Mouse (Mus musculus): ENCODE measurements at regions not wholly inside any gene's neighbourhood (a gene's known extent, or its start where the extent isn't known, plus 50 kb on each side); places are given as distances from the start of the nearest gene placed in this dataset.

DNA sequence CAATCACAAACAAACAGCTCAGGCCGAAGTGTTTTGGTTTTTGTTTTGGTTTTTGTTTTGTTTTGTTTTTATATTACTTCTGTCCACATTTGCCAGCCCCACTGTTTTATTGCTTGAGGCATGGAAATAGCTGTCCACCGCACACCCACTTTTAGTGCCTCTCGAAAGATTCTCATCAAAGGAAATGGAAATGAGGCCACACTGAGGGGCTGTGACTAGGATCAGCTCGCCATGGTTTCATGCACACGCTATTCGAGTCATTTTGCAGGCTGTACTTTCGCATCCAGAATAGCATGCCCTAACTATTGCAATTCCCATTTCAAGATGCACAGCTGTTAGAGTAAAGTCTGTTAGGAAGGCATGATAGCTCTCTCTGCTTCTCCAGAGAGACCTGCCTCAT lies 1543.4 kb upstream of the Tenm3 start:
- Histone ChIP-seq H3K9me3 (ENCODE audit: control insufficient read depth, low read length) (no peaks in the 10 kb centered on the region), H3K4me2 (ENCODE audit: low read length) (no peak overlapping the region), H3K4me1 (replicated peaks; ENCODE audit: control insufficient read depth, insufficient read depth, low read length) (no peaks in the 10 kb centered on the region), H3K36me3 (ENCODE audit: control insufficient read depth, insufficient read depth) (no peaks in the 10 kb centered on the region), H3K27ac (ENCODE audit: low read length) (no peak overlapping the region), H3K4me3 (replicated peaks; ENCODE audit: low read length) (no peak overlapping the region), H3K9ac (replicated peaks; ENCODE audit: low read depth, low read length) (no peak overlapping the region), H3K27me3 (replicated peaks; ENCODE audit: control insufficient read depth, insufficient read depth, low read length) (no peaks in the 10 kb centered on the region)
- 45% methylated on average over 7 of the region's 7 CpGs for WGBS
- no peak for ATAC-seq

DNA sequence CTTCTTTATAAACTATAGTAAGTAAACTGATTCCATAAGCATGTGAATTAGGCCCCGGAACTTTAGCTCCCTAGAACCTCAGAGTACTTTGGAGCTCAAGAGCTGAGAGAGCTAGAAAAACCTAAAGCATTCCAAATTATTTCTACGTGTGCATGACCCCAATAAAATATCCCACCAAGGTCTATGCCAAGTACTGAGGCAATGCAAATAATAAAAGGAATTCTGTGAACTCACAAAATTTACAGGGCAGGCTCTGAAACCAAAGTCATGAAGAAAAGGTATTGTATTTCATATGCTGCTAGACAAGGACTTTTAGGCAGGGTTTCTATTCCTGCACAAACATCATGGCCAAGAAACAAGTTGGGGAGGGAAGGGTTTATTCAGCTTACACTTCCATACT lies 1539.9 kb upstream of the Tenm3 start:
- H3K27me3 ChIP-seq (replicated peaks; ENCODE audit: control insufficient read depth, insufficient read depth, low read length): no peaks in the 10 kb centered on the region
- no peak for ATAC-seq
- peaks cover 6% of the 10 kb centered on the region for H3K4me1 ChIP-seq (replicated peaks; ENCODE audit: control insufficient read depth, insufficient read depth, low read length)
- H3K4me3 ChIP-seq (replicated peaks; ENCODE audit: low read length): no peak overlapping the region
- H3K9me3 ChIP-seq (ENCODE audit: control insufficient read depth, low read length): no peaks in the 10 kb centered on the region
- 88% methylated on average over 2 of the region's 2 CpGs for WGBS
- no peaks in the 10 kb centered on the region for H3K36me3 ChIP-seq (ENCODE audit: control insufficient read depth, insufficient read depth)
- H3K27ac ChIP-seq (ENCODE audit: low read length): no peak overlapping the region
- no peak overlapping the region for H3K4me2 ChIP-seq (ENCODE audit: low read length)
- no peak overlapping the region for H3K9ac ChIP-seq (replicated peaks; ENCODE audit: low read depth, low read length)

DNA sequence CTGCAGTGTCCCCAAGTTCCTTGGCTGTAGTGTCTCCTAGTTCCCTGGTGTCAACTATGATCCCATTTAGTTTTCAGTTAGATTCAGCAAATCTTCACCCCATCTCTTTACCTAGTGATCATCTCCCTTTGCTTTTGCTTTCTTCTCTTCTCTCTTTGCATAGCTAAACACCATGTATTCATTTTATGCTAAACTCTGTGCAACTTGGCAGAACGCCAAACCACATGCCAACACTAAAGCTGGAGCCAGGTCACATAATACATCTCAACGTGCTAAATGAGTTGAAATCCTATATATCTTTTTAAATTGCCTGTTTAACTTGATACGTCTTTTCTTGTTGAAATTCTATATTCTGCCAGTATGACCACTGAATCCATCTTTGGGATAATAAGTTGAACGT lies 1536.0 kb upstream of the Tenm3 start:
- ATAC-seq: peak; percentile 78
- WGBS: 18% methylated on average over 4 of the region's 4 CpGs
- no peaks in the 10 kb centered on the region for H3K27me3 ChIP-seq (replicated peaks; ENCODE audit: control insufficient read depth, insufficient read depth, low read length)

DNA sequence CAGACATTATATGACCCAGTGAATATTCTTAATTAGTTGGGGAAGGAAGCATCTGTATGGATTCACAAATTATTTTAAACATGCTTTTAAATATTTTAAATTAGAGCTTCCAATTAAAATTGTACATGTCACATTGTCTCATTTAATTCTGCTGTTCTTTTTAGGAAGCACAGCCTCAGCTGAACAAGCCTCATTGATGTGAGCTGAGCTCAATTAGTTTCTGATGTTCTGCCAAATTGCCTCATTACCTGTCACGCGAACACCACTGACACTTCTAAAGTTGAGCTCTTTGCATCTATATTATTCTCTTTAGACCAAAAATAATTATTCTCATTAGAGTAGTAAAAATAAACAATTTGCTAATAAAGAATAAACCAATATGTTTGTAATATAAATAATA lies 1530.0 kb upstream of the Tenm3 start:
- ATAC-seq: peak; percentile 55; the same call in 1 of the 2 replicates

More for the DNA sequence above, 1536.0 kb upstream of the Tenm3 start:
- Histone ChIP-seq H3K4me1 (replicated peaks; ENCODE audit: control insufficient read depth, insufficient read depth, low read length) (peaks cover 6% of the 10 kb centered on the region), H3K27ac (ENCODE audit: low read length) (no peak overlapping the region), H3K4me3 (replicated peaks; ENCODE audit: low read length) (no peak overlapping the region), H3K4me2 (ENCODE audit: low read length) (no peak overlapping the region), H3K36me3 (ENCODE audit: control insufficient read depth, insufficient read depth) (no peaks in the 10 kb centered on the region), H3K9me3 (ENCODE audit: control insufficient read depth, low read length) (no peaks in the 10 kb centered on the region), H3K9ac (replicated peaks; ENCODE audit: low read depth, low read length) (no peak overlapping the region)

GRCm38 (mm10) chr8:50326485-50326884 lies 1482.7 kb upstream of the Tenm3 start:
- ATAC-seq: no peak
- Histone ChIP-seq H3K36me3 (ENCODE audit: control insufficient read depth, insufficient read depth) (no peaks in the 10 kb centered on the region), H3K27me3 (replicated peaks; ENCODE audit: control insufficient read depth, insufficient read depth, low read length) (no peaks in the 10 kb centered on the region), H3K9ac (replicated peaks; ENCODE audit: low read depth, low read length) (no peak overlapping the region), H3K27ac (ENCODE audit: low read length) (no peak overlapping the region), H3K4me3 (replicated peaks; ENCODE audit: low read length) (no peak overlapping the region), H3K4me1 (replicated peaks; ENCODE audit: control insufficient read depth, insufficient read depth, low read length) (no peaks in the 10 kb centered on the region), H3K9me3 (ENCODE audit: control insufficient read depth, low read length) (no peaks in the 10 kb centered on the region), H3K4me2 (ENCODE audit: low read length) (no peak overlapping the region)
- 64% methylated on average over 3 of the region's 3 CpGs for WGBS

More for the DNA sequence above, 1530.0 kb upstream of the Tenm3 start:
- Histone ChIP-seq H3K27me3 (replicated peaks; ENCODE audit: control insufficient read depth, insufficient read depth, low read length) (no peaks in the 10 kb centered on the region), H3K36me3 (ENCODE audit: control insufficient read depth, insufficient read depth) (no peaks in the 10 kb centered on the region), H3K4me1 (replicated peaks; ENCODE audit: control insufficient read depth, insufficient read depth, low read length) (no peaks in the 10 kb centered on the region), H3K27ac (ENCODE audit: low read length) (no peak overlapping the region), H3K9ac (replicated peaks; ENCODE audit: low read depth, low read length) (no peak overlapping the region), H3K4me3 (replicated peaks; ENCODE audit: low read length) (no peak overlapping the region), H3K4me2 (ENCODE audit: low read length) (no peak overlapping the region), H3K9me3 (ENCODE audit: control insufficient read depth, low read length) (no peaks in the 10 kb centered on the region)
- 19% methylated on average over 2 of the region's 2 CpGs for WGBS

DNA sequence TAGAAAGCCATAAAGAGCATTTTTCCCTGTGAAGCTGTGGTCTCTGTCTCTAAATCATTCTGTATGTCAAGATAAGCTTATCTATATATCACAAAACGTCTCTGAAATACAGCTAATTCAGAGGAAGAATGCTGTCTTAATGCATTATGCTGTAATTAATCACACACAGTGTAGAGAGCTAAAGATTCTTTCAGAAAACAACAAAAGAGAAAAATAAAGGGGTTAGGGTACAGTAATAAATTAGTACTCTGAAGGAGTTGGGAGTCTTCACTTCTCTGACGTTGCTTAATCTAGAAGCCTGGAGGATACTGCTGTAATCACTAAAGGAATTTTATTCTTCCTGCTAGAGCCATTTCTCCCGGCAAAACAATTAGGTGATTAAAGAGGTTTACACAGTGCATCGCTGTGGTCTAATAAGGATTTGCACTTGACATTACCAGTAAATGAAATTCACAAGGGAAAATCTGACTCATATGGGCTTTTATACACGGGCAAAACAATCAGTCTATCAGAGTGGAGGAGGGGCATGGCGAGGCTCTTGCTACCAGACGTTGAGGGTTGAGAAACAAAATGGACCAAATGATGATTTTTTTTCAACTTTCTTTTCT lies 1477.7 kb upstream of the Tenm3 start:
- ATAC-seq: no peak
- H3K27me3 ChIP-seq (replicated peaks; ENCODE audit: control insufficient read depth, insufficient read depth, low read length): no peaks in the 10 kb centered on the region
- H3K4me3 ChIP-seq (replicated peaks; ENCODE audit: low read length): no peak overlapping the region
- H3K4me1 ChIP-seq (replicated peaks; ENCODE audit: control insufficient read depth, insufficient read depth, low read length): no peaks in the 10 kb centered on the region
- 0 out of 2 replicates have a peak overlapping the region, but pooled peaks have one; percentile 10 for H3K4me2 ChIP-seq (ENCODE audit: low read length)
- no peaks in the 10 kb centered on the region for H3K9me3 ChIP-seq (ENCODE audit: control insufficient read depth, low read length)
- no peaks in the 10 kb centered on the region for H3K36me3 ChIP-seq (ENCODE audit: control insufficient read depth, insufficient read depth)
- H3K27ac ChIP-seq (ENCODE audit: low read length): no peak overlapping the region
- WGBS: 5% methylated on average over 7 of the region's 7 CpGs
- H3K9ac ChIP-seq (replicated peaks; ENCODE audit: low read depth, low read length): no peak overlapping the region

DNA sequence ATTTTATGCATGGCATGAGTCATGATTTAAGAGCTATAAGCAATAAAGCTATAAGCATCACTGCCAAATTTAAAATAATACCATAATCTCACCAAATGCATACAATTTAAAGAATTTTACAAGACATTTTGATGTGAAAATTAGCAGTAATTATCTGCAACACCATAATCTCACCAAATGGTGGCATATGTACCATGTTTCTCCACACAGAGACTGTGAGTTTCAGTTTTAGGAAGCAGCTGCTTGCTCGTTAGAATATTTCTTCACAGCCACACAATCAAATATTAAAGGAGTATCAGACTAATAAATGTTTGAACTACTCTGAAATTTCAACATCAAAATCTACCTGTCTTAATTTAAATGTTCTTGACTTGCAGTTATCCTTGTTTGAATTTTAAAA lies 1472.9 kb upstream of the Tenm3 start:
- Histone ChIP-seq H3K4me2 (ENCODE audit: low read length) (no peak overlapping the region), H3K4me3 (replicated peaks; ENCODE audit: low read length) (no peak overlapping the region), H3K4me1 (replicated peaks; ENCODE audit: control insufficient read depth, insufficient read depth, low read length) (no peaks in the 10 kb centered on the region), H3K9me3 (ENCODE audit: control insufficient read depth, low read length) (no peaks in the 10 kb centered on the region), H3K27ac (ENCODE audit: low read length) (no peak overlapping the region), H3K9ac (replicated peaks; ENCODE audit: low read depth, low read length) (no peak overlapping the region), H3K36me3 (ENCODE audit: control insufficient read depth, insufficient read depth) (no peaks in the 10 kb centered on the region), H3K27me3 (replicated peaks; ENCODE audit: control insufficient read depth, insufficient read depth, low read length) (no peaks in the 10 kb centered on the region)
- WGBS: 18% methylated on average over 1 of the region's 1 CpGs
- no peak for ATAC-seq

GRCm38 (mm10) chr8:50310308-50310707 lies 1466.6 kb upstream of the Tenm3 start:
- H3K27me3 ChIP-seq (replicated peaks; ENCODE audit: control insufficient read depth, insufficient read depth, low read length): no peaks in the 10 kb centered on the region
- H3K4me2 ChIP-seq (ENCODE audit: low read length): no peak overlapping the region
- ATAC-seq: no peak
- H3K4me3 ChIP-seq (replicated peaks; ENCODE audit: low read length): no peak overlapping the region
- no peaks in the 10 kb centered on the region for H3K4me1 ChIP-seq (replicated peaks; ENCODE audit: control insufficient read depth, insufficient read depth, low read length)
- H3K27ac ChIP-seq (ENCODE audit: low read length): no peak overlapping the region
- H3K9me3 ChIP-seq (ENCODE audit: control insufficient read depth, low read length): no peaks in the 10 kb centered on the region
- no peak overlapping the region for H3K9ac ChIP-seq (replicated peaks; ENCODE audit: low read depth, low read length)
- H3K36me3 ChIP-seq (ENCODE audit: control insufficient read depth, insufficient read depth): no peaks in the 10 kb centered on the region
- 77% methylated on average over 3 of the region's 3 CpGs for WGBS

GRCm38 (mm10) chr8:50300316-50300715 lies 1456.6 kb upstream of the Tenm3 start:
- no peak overlapping the region for H3K4me2 ChIP-seq (ENCODE audit: low read length)
- WGBS: 30% methylated on average over 6 of the region's 6 CpGs
- no peak overlapping the region for H3K27ac ChIP-seq (ENCODE audit: low read length)
- no peak for ATAC-seq
- H3K9ac ChIP-seq (replicated peaks; ENCODE audit: low read depth, low read length): no peak overlapping the region
- H3K27me3 ChIP-seq (replicated peaks; ENCODE audit: control insufficient read depth, insufficient read depth, low read length): no peaks in the 10 kb centered on the region
- no peaks in the 10 kb centered on the region for H3K9me3 ChIP-seq (ENCODE audit: control insufficient read depth, low read length)
- H3K36me3 ChIP-seq (ENCODE audit: control insufficient read depth, insufficient read depth): no peaks in the 10 kb centered on the region
- no peak overlapping the region for H3K4me3 ChIP-seq (replicated peaks; ENCODE audit: low read length)
- 0 out of 2 replicates have a peak, but pooled peaks cover 2% of the 10 kb centered on the region for H3K4me1 ChIP-seq (replicated peaks; ENCODE audit: control insufficient read depth, insufficient read depth, low read length)

DNA sequence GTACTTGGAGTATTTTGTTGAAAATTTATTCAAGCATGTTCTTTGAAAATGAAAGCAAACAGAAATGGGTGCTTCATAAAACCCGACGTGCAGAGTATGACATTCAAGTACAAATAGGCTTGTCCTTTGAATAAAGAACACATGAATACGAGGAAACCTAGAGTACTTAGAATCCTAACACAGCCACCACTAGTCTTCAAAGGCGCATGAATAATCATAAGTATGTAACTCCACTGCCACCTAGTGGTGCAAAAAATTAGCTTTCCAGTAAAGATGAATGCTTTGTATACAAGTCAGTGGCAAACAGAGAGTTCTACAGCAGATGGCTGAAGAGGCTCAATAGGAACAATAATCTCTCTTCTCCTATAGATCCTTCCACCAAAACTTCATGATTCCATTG lies 1449.8 kb upstream of the Tenm3 start:
- Histone ChIP-seq H3K27ac (ENCODE audit: low read length) (no peak overlapping the region), H3K36me3 (ENCODE audit: control insufficient read depth, insufficient read depth) (no peaks in the 10 kb centered on the region), H3K4me1 (replicated peaks; ENCODE audit: control insufficient read depth, insufficient read depth, low read length) (no peaks in the 10 kb centered on the region), H3K9me3 (ENCODE audit: control insufficient read depth, low read length) (no peaks in the 10 kb centered on the region), H3K9ac (replicated peaks; ENCODE audit: low read depth, low read length) (no peak overlapping the region), H3K4me2 (ENCODE audit: low read length) (no peak overlapping the region), H3K27me3 (replicated peaks; ENCODE audit: control insufficient read depth, insufficient read depth, low read length) (no peaks in the 10 kb centered on the region), H3K4me3 (replicated peaks; ENCODE audit: low read length) (no peak overlapping the region)
- peak; percentile 88 for ATAC-seq
- under 1% methylated on average over 4 of the region's 4 CpGs for WGBS
